Mouse (Mus musculus) embryonic facial prominence, embryonic 10.5 days (tissue): ENCODE measurements around the gene Fbxw11. TPM values are rescaled to one million over a fixed set of nuclear protein-coding genes. Genes with fewer than 3 reads are reported as not detected.
"Not testable (repeated sequence)": the region's sequence is repeated elsewhere in the genome, so short reads cannot be mapped to it uniquely, and the experiment has no call there.

Experiments
- DNase-seq: peaks from one replicate; pipeline ENCODE4 v3.0.0-alpha.2; 2017; ENCODE audit warnings: low spot score
- H3K27ac ChIP-seq: fragments of 300-500 bp; sonication (generic); replicated peaks from 2 replicates; pipeline ENCODE4 v1.5.1; 2016; ENCODE audit warnings: mild to moderate bottlenecking
- H3K27me3 ChIP-seq: fragments of 300-500 bp; sonication (generic); replicated peaks from 2 replicates; pipeline ENCODE4 v1.6.1; 2016; ENCODE audit warnings: low read depth, mild to moderate bottlenecking; ENCODE audit not compliant: poor library complexity, severe bottlenecking
- H3K36me3 ChIP-seq: fragments of 300-500 bp; sonication (generic); replicated peaks from 2 replicates; pipeline ENCODE4 v1.6.1; 2016; ENCODE audit warnings: mild to moderate bottlenecking, moderate library complexity
- H3K4me1 ChIP-seq: fragments of 300-500 bp; sonication (generic); 2 replicates; pipeline ENCODE4 v1.6.1; 2016
- H3K4me3 ChIP-seq: fragments of 300-500 bp; sonication (generic); 2 replicates; pipeline ENCODE4 v1.5.1; 2016; ENCODE audit warnings: mild to moderate bottlenecking, moderate library complexity
- H3K9me3 ChIP-seq: fragments of 300-500 bp; sonication (generic); 2 replicates; pipeline ENCODE4 v1.6.1; 2016; ENCODE audit warnings: mild to moderate bottlenecking
- WGBS: fragments of 180-500 bp; shearing (Covaris S2); methylation state at CpG from one replicate; pipeline ENCODE4 v1.1.7; 2016; 5-methylcytosine and 5-hydroxymethylcytosine counted together
- polyA plus RNA-seq: library from polyadenylated mRNA; unstranded; fragments of >200 nt; fragmentation: Nextera tagmentation; extraction: Ambion mirVana; gene quantifications from 2 replicates; pipeline ENCODE4 v1.2.1, GENCODE M21; 2016

Fbxw11 gene
- polyA plus RNA-seq, 1 experiment from 2014 or later = 88.8 TPM

- no peaks in the 10 kb centered on the region for H3K27me3 ChIP-seq
- peaks cover 17% of the 10 kb centered on the region for H3K4me1 ChIP-seq
- no peak overlapping the region for H3K27ac ChIP-seq
- DNase-seq = no peak
- WGBS = 88% methylated on average over 5 of the region's 5 CpGs
- H3K9me3 ChIP-seq = no peaks in the 10 kb centered on the region
- no peaks in the 10 kb centered on the region for H3K36me3 ChIP-seq
- H3K4me3 ChIP-seq = no peak overlapping the region
Observed at GRCm38 (mm10) chr11:32682335-32683102, 40.0 kb downstream of the Fbxw11 start.

DNA sequence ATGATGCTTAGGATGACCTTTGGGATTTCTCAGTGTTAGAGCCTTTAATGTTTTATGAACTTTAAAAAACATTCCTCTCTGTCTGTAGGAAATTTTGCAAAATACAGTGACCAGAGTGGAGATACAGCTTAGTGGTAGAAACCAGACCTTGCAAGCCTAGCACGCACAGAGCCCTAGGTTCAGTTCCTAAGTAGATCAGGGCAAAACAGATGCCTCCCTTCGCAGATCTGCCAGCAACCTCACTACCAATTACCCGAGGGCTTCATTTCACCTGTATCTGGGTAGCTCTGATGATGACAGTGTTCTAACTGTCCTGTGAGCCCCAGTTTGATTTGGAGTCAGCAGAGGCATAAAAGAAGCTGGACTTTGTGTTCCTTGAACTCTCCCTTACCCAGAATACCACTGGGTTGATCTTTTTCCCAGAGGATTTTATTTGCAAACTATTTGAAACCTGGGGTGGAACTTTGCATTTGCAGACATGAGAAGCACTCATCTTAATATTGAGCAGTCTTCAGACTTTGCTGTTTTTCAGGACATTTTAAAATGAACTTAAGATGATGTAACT, 42.2 kb downstream of the Fbxw11 start:
- Histone ChIP-seq H3K36me3 (no peaks in the 10 kb centered on the region), H3K27me3 (no peaks in the 10 kb centered on the region), H3K4me1 (peaks cover 15% of the 10 kb centered on the region), H3K4me3 (no peak overlapping the region), H3K9me3 (no peaks in the 10 kb centered on the region), H3K27ac (no peak overlapping the region)
- 81% methylated on average over 3 of the region's 3 CpGs for WGBS
- DNase-seq = no peak

- Histone ChIP-seq H3K4me1 (peaks cover 8% of the 10 kb centered on the region; the same call in 1 of the 2 replicates), H3K9me3 (no peaks in the 10 kb centered on the region), H3K27ac (no peak overlapping the region), H3K27me3 (no peaks in the 10 kb centered on the region), H3K36me3 (no peaks in the 10 kb centered on the region), H3K4me3 (no peak overlapping the region)
- DNase-seq = no peak
- 95% methylated on average over 2 of the region's 2 CpGs for WGBS
Observed at GRCm38 (mm10) chr11:32688245-32688855, 45.8 kb downstream of the Fbxw11 start.

DNA sequence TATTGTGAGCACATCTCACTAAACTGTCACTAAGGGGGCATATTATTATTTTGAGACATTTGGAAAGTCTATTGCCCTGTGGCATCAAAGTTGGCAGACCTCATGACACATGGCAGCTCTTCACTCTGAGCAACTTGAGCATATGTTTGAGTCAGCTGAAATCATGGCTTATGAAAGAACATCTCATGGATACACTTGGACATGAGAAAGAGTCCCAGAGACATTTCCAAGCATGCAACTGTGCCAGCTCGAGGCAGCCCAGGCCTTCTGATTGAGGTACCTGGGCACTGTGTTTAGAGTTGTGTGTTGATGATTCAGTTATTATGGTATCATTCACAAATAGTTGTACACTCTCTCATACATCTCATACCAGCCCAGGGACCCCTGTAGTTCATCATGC, 47.0 kb downstream of the Fbxw11 start:
- Histone ChIP-seq H3K27me3 (no peaks in the 10 kb centered on the region), H3K4me1 (peaks cover 4% of the 10 kb centered on the region), H3K36me3 (no peaks in the 10 kb centered on the region), H3K27ac (no peak overlapping the region), H3K9me3 (no peaks in the 10 kb centered on the region), H3K4me3 (no peak overlapping the region)
- no peak for DNase-seq
- 98% methylated on average over 1 of the region's 1 CpGs for WGBS

DNA sequence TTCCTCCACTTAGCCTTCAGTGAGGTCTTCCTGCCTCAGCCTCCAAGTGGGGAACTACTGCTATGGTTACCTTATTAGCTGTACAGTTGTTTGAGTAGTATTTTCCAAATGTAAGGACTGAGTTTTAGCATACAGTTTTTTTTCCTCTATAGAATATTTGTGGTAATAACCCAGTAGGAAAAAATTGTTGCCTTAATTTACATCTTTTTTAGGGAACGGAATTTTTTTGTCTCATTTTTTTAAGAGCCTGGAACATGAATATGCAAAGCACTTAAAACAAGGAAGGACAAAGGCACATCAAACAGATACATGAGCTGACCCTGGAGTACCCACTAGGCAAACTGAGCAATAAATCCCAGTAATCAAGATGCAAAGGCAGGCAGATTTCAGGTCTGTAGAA, 50.3 kb downstream of the Fbxw11 start:
- no peaks in the 10 kb centered on the region for H3K36me3 ChIP-seq
- no peak overlapping the region for H3K4me3 ChIP-seq
- H3K9me3 ChIP-seq = no peaks in the 10 kb centered on the region
- 91% methylated on average over 1 of the region's 1 CpGs for WGBS
- no peak for DNase-seq
- peaks cover 18% of the 10 kb centered on the region for H3K4me1 ChIP-seq
- no peak overlapping the region for H3K27ac ChIP-seq
- no peaks in the 10 kb centered on the region for H3K27me3 ChIP-seq

GRCm38 (mm10) chr11:32693431-32694141, 51.1 kb downstream of the Fbxw11 start:
- DNase-seq = no peak
- Histone ChIP-seq H3K27me3 (no peaks in the 10 kb centered on the region), H3K4me3 (no peak overlapping the region), H3K36me3 (no peaks in the 10 kb centered on the region), H3K27ac (no peak overlapping the region), H3K4me1 (peaks cover 18% of the 10 kb centered on the region), H3K9me3 (no peaks in the 10 kb centered on the region)
- WGBS = 69% methylated on average over 7 of the region's 7 CpGs

DNA sequence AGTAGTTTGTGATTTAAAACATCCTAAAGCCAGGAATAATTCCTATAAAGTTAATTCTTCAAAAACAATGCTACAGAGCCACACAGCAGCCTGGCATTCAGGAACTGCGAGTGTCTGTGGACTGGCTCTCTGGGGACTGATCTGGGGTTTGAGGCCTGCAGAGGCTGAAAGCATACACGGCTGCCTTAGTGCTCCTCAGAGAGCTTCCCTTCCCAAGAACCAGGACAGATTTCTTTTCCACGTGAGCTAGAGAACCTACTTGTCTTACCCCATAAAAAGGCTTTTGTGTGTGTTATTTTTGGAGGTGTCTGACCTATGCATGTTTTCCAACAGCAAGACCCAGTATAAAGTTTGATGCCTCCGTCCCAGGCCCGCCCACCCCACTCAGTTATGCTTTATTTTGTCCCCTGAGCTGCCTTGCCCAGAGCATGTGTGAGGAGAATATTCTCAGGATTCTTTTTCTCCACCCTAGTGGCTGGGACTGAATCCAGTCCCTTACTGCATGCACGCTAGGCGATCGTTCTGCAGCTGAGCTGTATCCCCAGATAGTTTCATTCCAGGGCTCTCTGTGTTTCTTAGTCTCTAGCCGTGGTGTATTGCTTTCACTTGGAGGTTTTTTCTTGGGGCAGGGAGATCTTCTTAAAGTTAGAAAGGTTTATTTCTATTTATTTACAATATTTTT, 51.9 kb downstream of the Fbxw11 start:
- 75% methylated on average over 9 of the region's 9 CpGs for WGBS
- H3K27ac ChIP-seq, H3K27me3 ChIP-seq, H3K4me3 ChIP-seq, H3K36me3 ChIP-seq, H3K9me3 ChIP-seq, DNase-seq: not testable (repeated sequence)
- H3K4me1 ChIP-seq = peaks cover 18% of the 10 kb centered on the region

GRCm38 (mm10) chr11:32696446-32697090, 54.0 kb downstream of the Fbxw11 start:
- no peaks in the 10 kb centered on the region for H3K27me3 ChIP-seq
- no peak overlapping the region for H3K4me3 ChIP-seq
- 28% methylated on average over 2 of the region's 2 CpGs for WGBS
- H3K36me3 ChIP-seq = no peaks in the 10 kb centered on the region
- DNase-seq = no peak
- H3K27ac ChIP-seq = no peak overlapping the region
- no peaks in the 10 kb centered on the region for H3K9me3 ChIP-seq
- peaks cover 21% of the 10 kb centered on the region for H3K4me1 ChIP-seq

DNA sequence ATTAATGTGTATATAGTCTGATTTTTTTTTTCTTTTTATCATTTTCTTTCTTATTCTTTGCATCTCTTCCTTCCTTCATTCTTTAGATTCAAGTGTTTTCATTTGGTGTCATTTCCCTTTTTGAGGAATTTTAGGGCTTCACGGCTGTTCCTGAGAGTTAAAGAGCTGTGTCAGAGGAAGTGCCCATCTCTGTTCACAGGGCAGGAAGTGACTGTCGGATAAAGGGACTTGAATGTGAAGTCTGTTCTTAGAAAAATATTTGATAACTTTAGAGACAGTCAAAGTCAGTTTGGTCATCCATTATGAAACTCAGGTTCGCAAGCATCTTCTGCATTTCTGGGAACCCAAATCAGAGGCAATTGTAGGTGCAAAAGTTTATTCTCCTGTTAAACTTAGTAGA, 55.2 kb downstream of the Fbxw11 start:
- no peak overlapping the region for H3K27ac ChIP-seq
- H3K4me1 ChIP-seq = peaks cover 28% of the 10 kb centered on the region
- no peak for DNase-seq
- WGBS = 55% methylated on average over 3 of the region's 3 CpGs
- no peaks in the 10 kb centered on the region for H3K9me3 ChIP-seq
- no peaks in the 10 kb centered on the region for H3K36me3 ChIP-seq
- no peak overlapping the region for H3K4me3 ChIP-seq
- H3K27me3 ChIP-seq = no peaks in the 10 kb centered on the region

GRCm38 (mm10) chr11:32699913-32700493, 57.5 kb downstream of the Fbxw11 start:
- H3K4me1 ChIP-seq = peaks cover 29% of the 10 kb centered on the region
- no peaks in the 10 kb centered on the region for H3K27me3 ChIP-seq
- DNase-seq = no peak
- no peaks in the 10 kb centered on the region for H3K36me3 ChIP-seq
- H3K4me3 ChIP-seq = no peak overlapping the region
- no peaks in the 10 kb centered on the region for H3K9me3 ChIP-seq
- 86% methylated on average over 3 of the region's 3 CpGs for WGBS
- H3K27ac ChIP-seq = no peak overlapping the region

GRCm38 (mm10) chr11:32701566-32701965, 59.0 kb downstream of the Fbxw11 start:
- WGBS = 75% methylated on average over 3 of the region's 3 CpGs
- no peaks in the 10 kb centered on the region for H3K27me3 ChIP-seq
- no peak overlapping the region for H3K27ac ChIP-seq

More at GRCm38 (mm10) chr11:32701566-32701965, 59.0 kb downstream of the Fbxw11 start:
- H3K36me3 ChIP-seq = no peaks in the 10 kb centered on the region; the same call in 1 of the 2 replicates
- H3K9me3 ChIP-seq = no peaks in the 10 kb centered on the region
- DNase-seq = no peak
- peaks cover 16% of the 10 kb centered on the region for H3K4me1 ChIP-seq
- no peak overlapping the region for H3K4me3 ChIP-seq
